Mouse (Mus musculus) limb, embryonic 14.5 days (tissue): Measurements from ENCODE around the gene Gatd1. TPM values are rescaled to one million over a fixed set of nuclear protein-coding genes. Genes with fewer than 3 reads are reported as not detected.

Source experiments
- ATAC-seq: fragments of 200-750 bp; cut with Nextera tagmentation; 2 replicates; pipeline ENCODE4 v1.8.0; 2017; ENCODE audit warnings: low read depth, moderate number of reproducible peaks, moderate TSS enrichment; ENCODE audit not compliant: low FRiP score
- DNase-seq: peaks from one replicate; pipeline ENCODE4 v3.0.0-alpha.2; 2015; ENCODE audit warnings: low spot score
- H3K27ac ChIP-seq: fragments of 300-500 bp; sonication (generic); replicated peaks from 2 replicates; pipeline ENCODE4 v1.5.1; 2014; ENCODE audit warnings: low read depth, mild to moderate bottlenecking, low read length, moderate library complexity, mixed read lengths
- H3K27me3 ChIP-seq: fragments of 300-500 bp; sonication (generic); 2 replicates; pipeline ENCODE4 v1.6.1; 2014; ENCODE audit warnings: low read length, mixed read lengths; ENCODE audit not compliant: control insufficient read depth, insufficient read depth
- H3K36me3 ChIP-seq: fragments of 300-500 bp; sonication (generic); 2 replicates; pipeline ENCODE4 v1.6.1; 2014; ENCODE audit warnings: mild to moderate bottlenecking, low read length, moderate library complexity, mixed read lengths; ENCODE audit not compliant: control insufficient read depth, insufficient read depth
- H3K4me1 ChIP-seq: fragments of 300-500 bp; sonication (generic); 2 replicates; pipeline ENCODE4 v1.6.1; 2014; ENCODE audit warnings: antibody characterized with exemption, low read length, mixed read lengths; ENCODE audit not compliant: control insufficient read depth, insufficient read depth
- H3K4me2 ChIP-seq: fragments of 300-500 bp; sonication (generic); replicated peaks from 2 replicates; pipeline ENCODE4 v1.6.1; 2014; ENCODE audit warnings: low read depth, mild to moderate bottlenecking, low read length, moderate library complexity; ENCODE audit not compliant: severe bottlenecking
- H3K4me3 ChIP-seq: fragments of 300-500 bp; sonication (generic); replicated peaks from 2 replicates; pipeline ENCODE4 v1.5.1; 2014; ENCODE audit warnings: low read length
- H3K9ac ChIP-seq: fragments of 300-500 bp; sonication (generic); 2 replicates; pipeline ENCODE4 v1.6.1; 2014; ENCODE audit warnings: mild to moderate bottlenecking, low read depth, low read length, moderate library complexity; ENCODE audit not compliant: severe bottlenecking
- H3K9me3 ChIP-seq: fragments of 300-500 bp; sonication (generic); 2 replicates; pipeline ENCODE4 v1.6.1; 2016; ENCODE audit warnings: low read length; ENCODE audit not compliant: control insufficient read depth
- POLR2A ChIP-seq: fragments of 200-500 bp; IDR thresholded peaks from 2 replicates; pipeline ENCODE4 v1.8.0; 2012; ENCODE audit warnings: inconsistent platforms, mild to moderate bottlenecking, moderate library complexity, borderline replicate concordance; ENCODE audit not compliant: insufficient read depth, insufficient read length; ENCODE audit errors: extremely low read depth
- WGBS: fragments of 180-500 bp; shearing (Covaris S2); extraction: QIAGEN DNeasy Blood & Tissue Kit; methylation state at CpG from one replicate; pipeline ENCODE4 v1.1.7; 2014; 5-methylcytosine and 5-hydroxymethylcytosine counted together
- polyA plus RNA-seq, 2 experiments: library from polyadenylated mRNA; depleted of rRNA in 1 of 2; stranded (reverse) in 1 of 2; unstranded in 1 of 2; fragments of >200 nt; fragmentation: Nextera tagmentation in 1 of 2; extraction: Ambion mirVana in 1 of 2; gene quantifications; 2 replicates each; pipeline versions ENCODE4 v1.2.1 to v1.2.3; 2012 to 2014

Gene Gatd1
- polyA plus RNA-seq, 2 experiments, result 49.0 to 92.3 TPM

GRCm38 (mm10) chr7:141439811-141440210, 25.9 kb upstream of the Gatd1 start:
- H3K27me3 ChIP-seq, result no peaks in the 10 kb centered on the region
- no peak overlapping the region for H3K4me3 ChIP-seq
- no peaks in the 10 kb centered on the region for H3K9me3 ChIP-seq
- TF ChIP-seq POLR2A, result no peak
- no peak overlapping the region for H3K27ac ChIP-seq
- 93% methylated on average over 11 of the region's 11 CpGs for WGBS
- peaks cover 23% of the 10 kb centered on the region for H3K36me3 ChIP-seq
- peaks cover 34% of the 10 kb centered on the region for H3K4me1 ChIP-seq
- no peak overlapping the region for H3K4me2 ChIP-seq
- no peak overlapping the region for H3K9ac ChIP-seq
- DNase-seq (no peak), ATAC-seq (no peak)

GRCm38 (mm10) chr7:141439140-141439679, 25.3 kb upstream of the Gatd1 start:
- no peaks in the 10 kb centered on the region for H3K9me3 ChIP-seq
- no peaks in the 10 kb centered on the region for H3K27me3 ChIP-seq
- DNase-seq, result no peak
- TF ChIP-seq POLR2A, result no peak
- no peak overlapping the region for H3K4me2 ChIP-seq
- H3K4me1 ChIP-seq, result peaks cover 35% of the 10 kb centered on the region
- 94% methylated on average over 10 of the region's 10 CpGs for WGBS
- ATAC-seq, result no peak
- peaks cover 23% of the 10 kb centered on the region for H3K36me3 ChIP-seq
- H3K9ac ChIP-seq, result no peak overlapping the region
- H3K4me3 ChIP-seq, result no peak overlapping the region
- H3K27ac ChIP-seq, result no peak overlapping the region

GRCm38 (mm10) chr7:141438201-141438968, 24.4 kb upstream of the Gatd1 start:
- H3K27ac ChIP-seq, result no peak overlapping the region
- peaks cover 28% of the 10 kb centered on the region for H3K36me3 ChIP-seq
- no peak overlapping the region for H3K4me2 ChIP-seq
- ATAC-seq (no peak), DNase-seq (no peak)
- no peaks in the 10 kb centered on the region for H3K27me3 ChIP-seq
- H3K9me3 ChIP-seq, result no peaks in the 10 kb centered on the region
- H3K4me1 ChIP-seq, result peaks cover 37% of the 10 kb centered on the region
- H3K9ac ChIP-seq, result no peak overlapping the region
- no peak for TF ChIP-seq POLR2A
- no peak overlapping the region for H3K4me3 ChIP-seq
- 86% methylated on average over 12 of the region's 12 CpGs for WGBS

- ATAC-seq, result peak; percentile 91
- H3K36me3 ChIP-seq, result peaks cover 38% of the 10 kb centered on the region
- TF ChIP-seq POLR2A, result peak; percentile 79; the same call in 1 of the 2 replicates
- peak within 1 kb of the TSS; percentile 71 for H3K9ac ChIP-seq
- H3K27me3 ChIP-seq, result no peaks in the 10 kb centered on the region
- WGBS, result 5% methylated on average over 51 of the region's 53 CpGs
- peak; percentile 78 for DNase-seq
- peaks cover 28% of the 10 kb centered on the region for H3K4me1 ChIP-seq
- H3K27ac ChIP-seq, result 0 out of 2 replicates have a peak within 1 kb of the TSS, but pooled peaks have one; percentile 26
- peak within 1 kb of the TSS; percentile 91 for H3K4me2 ChIP-seq
- no peaks in the 10 kb centered on the region for H3K9me3 ChIP-seq
- H3K4me3 ChIP-seq, result peak within 1 kb of the TSS; percentile 63
Observed at GRCm38 (mm10) chr7:141437178-141438120, 23.5 kb upstream of the Gatd1 start, which contains the start of gene Slc25a22. Gene Slc25a22 (minus strand): TSS chr7:141437892.

- Histone ChIP-seq H3K4me1 (peaks cover 26% of the 10 kb centered on the region), H3K4me2 (peak overlapping the region; percentile 91), H3K9me3 (no peaks in the 10 kb centered on the region), H3K27ac (no peak overlapping the region), H3K9ac (peak overlapping the region; percentile 71; the same call in 1 of the 2 replicates), H3K36me3 (peaks cover 40% of the 10 kb centered on the region), H3K27me3 (no peaks in the 10 kb centered on the region), H3K4me3 (peak overlapping the region; percentile 63)
- DNase-seq, result no peak
- TF ChIP-seq POLR2A, result no peak
- ATAC-seq, result no peak
- 71% methylated on average over 2 of the region's 2 CpGs for WGBS
Observed at GRCm38 (mm10) chr7:141436523-141436892, 22.6 kb upstream of the Gatd1 start.
